Mouse (Mus musculus): ENCODE measurements around the gene Emc3.

DNA sequence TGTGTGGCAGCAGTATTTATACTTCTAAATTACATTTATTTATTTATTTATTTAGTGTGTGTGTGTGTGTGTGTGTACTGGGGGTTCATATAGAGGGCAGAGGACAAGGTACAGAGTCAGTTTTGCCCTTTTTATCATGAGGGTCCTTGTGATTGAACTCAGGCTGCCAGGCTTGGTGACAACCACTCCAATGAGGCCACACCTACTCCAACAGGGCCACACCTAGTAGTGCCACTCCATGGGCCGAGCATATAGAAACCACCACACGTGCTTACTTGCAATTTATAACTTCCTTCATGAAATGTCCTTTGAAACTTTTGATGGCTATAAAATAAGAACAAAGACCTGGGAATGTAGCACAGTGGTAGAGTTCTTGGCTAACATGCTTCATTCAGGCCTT lies 58.2 kb downstream of the Emc3 start:
- TF ChIP-seq POLR2A (IDR thresholded peaks at IDR 0.05; ENCODE audit: borderline replicate concordance, extremely low read depth, insufficient read depth, insufficient read length, poor library complexity, severe bottlenecking) (no peak), CTCF (IDR thresholded peaks at IDR 0.05; ENCODE audit: borderline replicate concordance, extremely low read depth, insufficient read depth, insufficient read length) (no peak)
